Mouse (Mus musculus) midbrain, embryonic 16.5 days (tissue): ENCODE measurements around the gene Bag5. TPM values are rescaled to one million over a fixed set of nuclear protein-coding genes. Genes with fewer than 3 reads are reported as not detected.

Experiments
- ATAC-seq: fragments of 200-750 bp; cut with Nextera tagmentation; 2 replicates; pipeline ENCODE4 v1.8.0; 2017; ENCODE audit warnings: moderate TSS enrichment
- H3K27ac ChIP-seq: fragments of 300-500 bp; sonication (generic); 2 replicates; pipeline ENCODE4 v1.5.1; 2014; ENCODE audit warnings: mild to moderate bottlenecking, low read length, mixed read lengths
- H3K27me3 ChIP-seq: fragments of 300-500 bp; sonication (generic); 2 replicates; pipeline ENCODE4 v1.6.1; 2014; ENCODE audit warnings: low read depth, low read length, mixed read lengths; ENCODE audit not compliant: control insufficient read depth, insufficient read depth
- H3K36me3 ChIP-seq: fragments of 300-500 bp; sonication (generic); 2 replicates; pipeline ENCODE4 v1.6.1; 2014; ENCODE audit warnings: mild to moderate bottlenecking, low read length, moderate library complexity, mixed read lengths; ENCODE audit not compliant: control insufficient read depth, insufficient read depth
- H3K4me1 ChIP-seq: fragments of 300-500 bp; sonication (generic); 2 replicates; pipeline ENCODE4 v1.6.1; 2014; ENCODE audit warnings: mild to moderate bottlenecking, low read length, mixed read lengths; ENCODE audit not compliant: control insufficient read depth, insufficient read depth
- H3K4me2 ChIP-seq: fragments of 300-500 bp; sonication (generic); 2 replicates; pipeline ENCODE4 v1.6.1; 2014; ENCODE audit warnings: mild to moderate bottlenecking, low read length, mixed read lengths
- H3K4me3 ChIP-seq: fragments of 300-500 bp; sonication (generic); 2 replicates; pipeline ENCODE4 v1.5.1; 2014; ENCODE audit warnings: low read depth, mild to moderate bottlenecking, low read length, moderate library complexity, mixed read lengths
- H3K9ac ChIP-seq: fragments of 300-500 bp; sonication (generic); 2 replicates; pipeline ENCODE4 v1.6.1; 2014; ENCODE audit warnings: low read depth, low read length, mixed read lengths
- H3K9me3 ChIP-seq: fragments of 300-500 bp; sonication (generic); replicated peaks from 2 replicates; pipeline ENCODE4 v1.6.1; 2014; ENCODE audit warnings: mild to moderate bottlenecking, low read length, mixed read lengths; ENCODE audit not compliant: control insufficient read depth, poor library complexity, severe bottlenecking
- WGBS: fragments of 180-500 bp; shearing (Covaris S2); extraction: QIAGEN DNeasy Blood & Tissue Kit; methylation state at CpG from one replicate; pipeline ENCODE4 v1.1.7; 2014; 5-methylcytosine and 5-hydroxymethylcytosine counted together
- polyA plus RNA-seq: library from polyadenylated mRNA; unstranded; fragments of >200 nt; fragmentation: Nextera tagmentation; extraction: Ambion mirVana; gene quantifications from 2 replicates; pipeline ENCODE4 v1.2.1, GENCODE M21; 2015

Gene Bag5
- polyA plus RNA-seq, 1 experiment from 2014 or later, result 70.4 TPM

DNA sequence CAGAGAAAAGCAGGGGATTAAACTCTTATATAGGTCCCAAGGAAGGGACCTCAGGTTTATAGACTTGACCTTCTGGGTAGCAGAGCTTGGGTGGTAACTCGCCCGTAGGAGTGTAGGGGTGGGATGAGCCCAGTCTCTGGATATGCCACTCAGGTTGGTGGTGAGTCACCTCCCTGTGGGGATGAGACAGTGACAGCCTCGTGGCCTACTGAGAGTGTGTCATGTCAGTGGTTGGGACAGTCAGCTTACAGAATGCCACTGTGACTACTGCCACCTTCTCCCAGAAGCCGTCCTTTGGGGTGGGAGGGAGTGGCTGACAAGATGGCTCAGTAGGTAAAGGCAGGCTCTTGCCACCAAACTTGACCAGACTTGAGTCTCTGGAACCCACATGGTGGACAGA lies 26.7 kb downstream of the Bag5 start:
- WGBS, result 91% methylated on average over 4 of the region's 4 CpGs
- peak overlapping the region; percentile 82 for H3K27ac ChIP-seq
- no peak for ATAC-seq

DNA sequence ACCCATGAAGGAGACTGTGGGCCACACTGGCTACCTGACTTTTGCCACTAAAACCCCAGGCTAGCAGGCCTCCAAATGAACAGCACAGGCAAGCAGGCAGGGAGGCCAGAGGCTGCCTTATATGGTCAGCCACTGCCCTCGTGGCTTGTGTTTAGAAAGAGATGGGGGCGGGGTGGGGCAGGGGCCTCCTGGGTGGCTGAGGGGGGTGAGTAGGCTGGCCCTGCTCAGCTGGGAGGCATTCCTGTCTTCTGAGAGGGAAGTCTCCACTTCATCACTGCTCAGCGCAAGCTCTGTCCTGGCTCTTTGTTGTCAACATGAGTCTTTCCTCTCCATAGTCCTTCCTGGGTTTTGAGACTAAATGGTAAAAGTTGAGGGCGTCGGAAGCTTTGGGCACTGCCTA lies 30.3 kb downstream of the Bag5 start:
- H3K4me2 ChIP-seq, result no peak overlapping the region
- ATAC-seq, result no peak
- H3K27ac ChIP-seq, result no peak overlapping the region
- no peak overlapping the region for H3K4me3 ChIP-seq
- peaks cover 18% of the 10 kb centered on the region for H3K4me1 ChIP-seq
- H3K9ac ChIP-seq, result no peak overlapping the region
- H3K9me3 ChIP-seq, result no peaks in the 10 kb centered on the region
- no peaks in the 10 kb centered on the region for H3K36me3 ChIP-seq
- H3K27me3 ChIP-seq, result no peaks in the 10 kb centered on the region
- 67% methylated on average over 5 of the region's 5 CpGs for WGBS

More for the DNA sequence above, 26.7 kb downstream of the Bag5 start:
- no peaks in the 10 kb centered on the region for H3K36me3 ChIP-seq
- H3K4me3 ChIP-seq, result no peak overlapping the region
- no peaks in the 10 kb centered on the region for H3K27me3 ChIP-seq
- no peak overlapping the region for H3K9ac ChIP-seq
- no peaks in the 10 kb centered on the region for H3K9me3 ChIP-seq
- no peak overlapping the region for H3K4me2 ChIP-seq
- peaks cover 13% of the 10 kb centered on the region for H3K4me1 ChIP-seq

DNA sequence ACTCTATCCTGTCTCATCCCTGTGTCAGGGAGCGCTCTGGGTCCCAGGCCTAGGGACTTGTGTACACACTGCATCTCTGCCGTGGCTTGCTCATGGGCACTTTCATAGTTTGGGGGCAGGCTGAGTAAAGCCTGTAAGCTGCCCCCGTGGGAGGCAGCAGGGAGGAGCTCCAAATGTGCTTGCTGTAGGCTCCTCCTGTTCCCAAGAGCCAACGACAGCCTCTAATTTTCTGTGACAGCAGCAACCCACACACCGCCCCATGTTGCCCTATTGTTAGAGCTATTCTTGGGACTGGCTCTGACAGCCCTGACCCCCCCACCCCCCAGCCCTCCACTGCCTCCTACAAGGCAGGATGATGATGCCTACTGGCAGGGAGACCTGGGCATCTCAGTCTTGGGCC lies 31.1 kb downstream of the Bag5 start:
- no peak for ATAC-seq
- no peaks in the 10 kb centered on the region for H3K9me3 ChIP-seq
- no peaks in the 10 kb centered on the region for H3K27me3 ChIP-seq
- WGBS, result 81% methylated on average over 5 of the region's 5 CpGs
- no peak overlapping the region for H3K4me3 ChIP-seq
- H3K36me3 ChIP-seq, result no peaks in the 10 kb centered on the region
- H3K9ac ChIP-seq, result no peak overlapping the region
- peaks cover 15% of the 10 kb centered on the region for H3K4me1 ChIP-seq
- no peak overlapping the region for H3K4me2 ChIP-seq
- no peak overlapping the region for H3K27ac ChIP-seq

DNA sequence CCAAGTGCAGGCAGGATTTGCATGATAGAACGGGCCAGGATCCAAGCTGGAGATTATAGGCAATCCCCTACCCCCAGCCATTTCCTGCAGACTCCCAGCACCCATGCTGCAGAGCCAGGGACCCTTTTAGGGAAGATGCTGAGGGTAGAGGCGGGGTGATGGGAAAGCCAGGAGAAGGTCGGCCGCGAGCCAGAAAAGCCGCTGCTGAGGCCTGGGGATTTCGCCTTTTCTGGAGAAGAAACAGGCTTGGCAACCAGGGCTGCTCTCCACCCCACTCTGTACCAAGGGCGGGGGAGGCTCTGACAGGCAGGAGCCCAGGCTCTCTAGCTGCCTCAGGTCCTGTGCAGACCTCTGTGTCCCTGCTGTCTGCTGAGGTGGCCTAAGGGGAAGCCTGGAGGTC lies 31.8 kb downstream of the Bag5 start:
- Histone ChIP-seq H3K9ac (no peak overlapping the region), H3K36me3 (no peaks in the 10 kb centered on the region), H3K9me3 (no peaks in the 10 kb centered on the region), H3K27me3 (no peaks in the 10 kb centered on the region), H3K4me2 (no peak overlapping the region), H3K4me3 (no peak overlapping the region), H3K4me1 (peaks cover 14% of the 10 kb centered on the region), H3K27ac (no peak overlapping the region)
- WGBS, result 93% methylated on average over 8 of the region's 8 CpGs
- no peak for ATAC-seq

DNA sequence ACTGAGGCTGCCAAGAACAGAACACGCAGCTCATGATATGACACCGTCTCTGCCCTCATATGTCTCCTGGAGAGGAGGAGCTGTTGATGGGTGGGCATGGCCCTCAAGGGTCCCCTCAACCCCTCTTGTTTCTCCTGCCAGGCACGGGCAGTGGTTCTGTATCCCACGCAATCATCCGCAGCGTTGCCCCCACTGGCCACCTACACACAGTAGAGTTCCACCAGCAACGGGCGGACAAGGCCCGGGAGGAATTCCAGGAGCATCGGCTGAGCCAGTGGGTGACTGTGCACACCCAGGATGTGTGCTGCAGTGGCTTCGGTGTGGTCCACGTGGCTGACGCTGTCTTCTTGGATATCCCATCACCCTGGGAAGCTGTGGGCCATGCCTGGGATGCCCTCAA lies 32.4 kb downstream of the Bag5 start:
- Histone ChIP-seq H3K4me1 (peaks cover 14% of the 10 kb centered on the region), H3K4me2 (no peak overlapping the region), H3K27me3 (no peaks in the 10 kb centered on the region), H3K9me3 (no peaks in the 10 kb centered on the region), H3K4me3 (no peak overlapping the region), H3K27ac (no peak overlapping the region), H3K36me3 (no peaks in the 10 kb centered on the region), H3K9ac (no peak overlapping the region)
- no peak for ATAC-seq
- 96% methylated on average over 13 of the region's 13 CpGs for WGBS

DNA sequence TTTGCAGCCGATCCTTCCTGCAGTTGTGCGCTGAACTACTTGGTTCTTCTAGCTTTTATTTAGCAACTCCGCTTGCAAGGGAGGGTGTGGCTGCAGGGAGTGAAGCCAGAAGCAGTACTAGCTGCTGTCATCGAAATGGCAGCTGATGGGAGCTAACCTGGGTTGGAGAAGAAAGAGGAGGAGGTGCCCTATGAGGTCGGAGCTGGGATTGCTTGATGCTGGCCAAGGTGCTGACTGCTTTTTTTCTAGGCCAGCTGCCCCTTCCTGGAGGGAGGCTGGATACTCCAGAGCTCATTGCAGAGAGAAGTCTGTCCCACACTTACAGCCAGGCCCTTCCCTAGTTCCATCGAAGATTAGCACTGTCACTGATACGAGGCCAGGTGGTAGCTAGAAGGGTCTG lies 34.1 kb downstream of the Bag5 start:
- peak overlapping the region; percentile 64 for H3K4me3 ChIP-seq
- H3K4me2 ChIP-seq, result peak overlapping the region; percentile 93
- peaks cover 14% of the 10 kb centered on the region for H3K4me1 ChIP-seq
- no peaks in the 10 kb centered on the region for H3K36me3 ChIP-seq
- no peaks in the 10 kb centered on the region for H3K9me3 ChIP-seq
- no peaks in the 10 kb centered on the region for H3K27me3 ChIP-seq
- WGBS, result 57% methylated on average over 7 of the region's 7 CpGs
- H3K27ac ChIP-seq, result no peak overlapping the region
- H3K9ac ChIP-seq, result no peak overlapping the region
- ATAC-seq, result no peak

DNA sequence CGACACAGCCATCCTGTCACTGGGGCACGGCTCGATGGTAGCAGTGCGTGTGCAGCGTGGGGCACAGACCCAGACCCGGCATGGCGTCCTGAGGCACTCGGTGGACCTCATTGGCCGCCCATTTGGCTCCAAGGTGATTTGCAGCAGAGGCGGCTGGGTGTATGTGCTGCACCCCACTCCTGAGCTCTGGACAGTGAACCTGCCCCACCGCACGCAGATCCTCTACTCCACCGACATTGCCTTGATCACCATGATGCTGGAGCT lies 34.5 kb downstream of the Bag5 start:
- no peaks in the 10 kb centered on the region for H3K27me3 ChIP-seq
- H3K27ac ChIP-seq, result no peak overlapping the region
- H3K9ac ChIP-seq, result peak overlapping the region; percentile 73
- peak overlapping the region; percentile 64 for H3K4me3 ChIP-seq
- H3K4me1 ChIP-seq, result peaks cover 14% of the 10 kb centered on the region
- peak overlapping the region; percentile 93 for H3K4me2 ChIP-seq
- WGBS, result 8% methylated on average over 13 of the region's 13 CpGs
- no peaks in the 10 kb centered on the region for H3K36me3 ChIP-seq
- ATAC-seq, result no peak
- no peaks in the 10 kb centered on the region for H3K9me3 ChIP-seq

DNA sequence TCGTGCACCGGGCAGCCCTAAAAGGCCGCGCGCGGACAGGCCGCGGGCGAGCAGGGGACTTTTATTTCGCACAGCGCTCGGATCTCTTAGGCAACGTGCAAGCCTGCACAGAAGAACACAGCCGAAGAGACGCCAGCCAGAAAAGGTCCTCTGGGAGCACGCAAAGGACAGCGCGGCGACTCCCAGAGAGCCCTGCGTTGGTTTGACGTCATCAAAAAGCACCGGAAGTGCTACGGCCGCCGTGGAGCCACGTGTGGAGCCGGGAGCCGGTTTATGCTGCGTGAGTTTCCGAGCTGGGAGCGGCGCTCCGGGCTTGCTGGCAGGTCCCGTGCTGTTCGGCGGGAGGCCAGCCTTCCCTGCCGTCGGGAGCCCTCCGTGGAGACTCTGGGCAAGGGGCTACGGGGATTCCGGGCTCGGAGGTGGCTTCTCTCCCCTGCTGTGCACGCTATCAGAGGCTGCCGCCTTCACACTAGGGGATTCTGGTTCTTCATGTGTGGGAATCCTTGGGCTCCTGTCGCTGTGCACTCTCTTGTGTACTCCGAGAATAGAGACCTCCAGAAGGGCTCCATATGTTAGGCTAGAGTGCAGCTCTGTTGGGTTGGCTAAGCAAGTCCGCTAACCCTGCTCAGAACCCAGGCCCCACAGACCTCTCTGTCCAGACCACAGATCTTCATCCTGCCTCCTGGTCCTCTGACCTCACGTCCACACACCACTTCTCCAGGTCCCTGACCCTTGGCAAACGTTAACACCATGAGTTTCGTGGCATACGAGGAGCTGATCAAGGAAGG lies 35.0 kb downstream of the Bag5 start, which contains the start of gene Trmt61a:
Gene Trmt61a, plus strand, starts transcription at position 224 of the 788 bp plus-strand sequence.
- Histone ChIP-seq H3K27me3 (no peaks in the 10 kb centered on the region), H3K36me3 (no peaks in the 10 kb centered on the region), H3K9me3 (no peaks in the 10 kb centered on the region), H3K4me2 (peak within 1 kb of the TSS; percentile 93), H3K4me1 (peaks cover 14% of the 10 kb centered on the region), H3K4me3 (peak within 1 kb of the TSS; percentile 64), H3K9ac (peak within 1 kb of the TSS; percentile 73), H3K27ac (peak within 1 kb of the TSS; percentile 85)
- under 1% methylated on average over 51 of the region's 51 CpGs for WGBS
- peak; percentile 91 for ATAC-seq

DNA sequence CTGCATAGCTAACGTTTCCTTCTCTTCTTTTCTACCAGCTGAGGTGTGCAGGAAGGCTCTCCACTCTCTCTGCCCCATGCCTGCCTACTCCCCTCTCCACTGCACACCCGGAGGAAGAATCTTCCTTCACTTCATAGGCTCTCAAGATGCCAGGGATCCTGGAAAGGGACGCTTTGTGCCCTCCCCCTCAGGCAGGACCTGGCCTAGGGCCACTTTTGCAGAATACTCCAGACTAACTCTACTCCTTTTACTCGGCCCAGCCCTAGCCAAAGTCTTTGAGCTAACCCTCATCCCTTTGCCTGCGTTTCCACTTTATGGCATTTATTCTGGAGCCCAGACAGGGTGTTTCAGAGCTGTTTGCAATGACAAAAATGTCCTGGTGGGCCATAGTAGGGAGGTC lies 35.6 kb downstream of the Bag5 start:
- Histone ChIP-seq H3K27me3 (no peaks in the 10 kb centered on the region), H3K4me2 (peak overlapping the region; percentile 93), H3K9ac (peak overlapping the region; percentile 73), H3K36me3 (no peaks in the 10 kb centered on the region), H3K27ac (peak overlapping the region; percentile 85), H3K9me3 (no peaks in the 10 kb centered on the region), H3K4me1 (peaks cover 21% of the 10 kb centered on the region), H3K4me3 (peak overlapping the region; percentile 64)
- peak; percentile 9; the same call in 1 of the 2 replicates for ATAC-seq
- 7% methylated on average over 5 of the region's 5 CpGs for WGBS
